Mouse (Mus musculus) thymus, adult 18-20 months (tissue): ENCODE measurements around the gene Tmem245.
"Not testable (repeated sequence)": the region's sequence is repeated elsewhere in the genome, so short reads cannot be mapped to it uniquely, and the experiment has no call there.

Experiments
- DNase-seq, 2 experiments: peaks; one replicate each; pipeline ENCODE4 v3.0.0; 2022; ENCODE audit warnings: mixed read lengths in 2 of 2

Tmem245 gene

GRCm38 (mm10) chr4:56922229-56922628 lies 25.0 kb downstream of the Tmem245 start:
- no peak for DNase-seq

- DNase-seq: peak; percentile 41 to 59
Observed at GRCm38 (mm10) chr4:56915732-56916325, 31.4 kb downstream of the Tmem245 start.

GRCm38 (mm10) chr4:56914761-56915160 lies 32.5 kb downstream of the Tmem245 start:
- no peak for DNase-seq

- DNase-seq: no peak
Observed at GRCm38 (mm10) chr4:56914338-56914737, 32.9 kb downstream of the Tmem245 start.

- DNase-seq: no peak
Observed at GRCm38 (mm10) chr4:56912382-56913001, 34.7 kb downstream of the Tmem245 start.

- no peak for DNase-seq
Observed at GRCm38 (mm10) chr4:56909568-56909967, 37.7 kb downstream of the Tmem245 start.

GRCm38 (mm10) chr4:56907671-56908070 lies 39.6 kb downstream of the Tmem245 start:
- DNase-seq: no peak

GRCm38 (mm10) chr4:56906926-56907325 lies 40.3 kb downstream of the Tmem245 start:
- no peak for DNase-seq

- no peak for DNase-seq
Observed at GRCm38 (mm10) chr4:56905507-56905906, 41.7 kb downstream of the Tmem245 start.

- DNase-seq: no peak
Observed at GRCm38 (mm10) chr4:56901671-56902070, 45.6 kb downstream of the Tmem245 start.

GRCm38 (mm10) chr4:56899216-56899615 lies 48.0 kb downstream of the Tmem245 start:
- DNase-seq: no peak

- no peak for DNase-seq
Observed at GRCm38 (mm10) chr4:56897511-56897910, 49.7 kb downstream of the Tmem245 start.

GRCm38 (mm10) chr4:56894196-56894595 lies 53.0 kb downstream of the Tmem245 start:
- DNase-seq: no peak

GRCm38 (mm10) chr4:56892501-56893115 lies 54.6 kb downstream of the Tmem245 start:
- DNase-seq: no peak

GRCm38 (mm10) chr4:56888483-56888882 lies 58.8 kb downstream of the Tmem245 start:
- DNase-seq: no peak

- no peak for DNase-seq
Observed at GRCm38 (mm10) chr4:56886286-56886979, 60.8 kb downstream of the Tmem245 start.

- DNase-seq: no peak
Observed at GRCm38 (mm10) chr4:56880036-56880703, 67.1 kb downstream of the Tmem245 start.

- no peak for DNase-seq
Observed at GRCm38 (mm10) chr4:56878971-56879370, 68.3 kb downstream of the Tmem245 start.

GRCm38 (mm10) chr4:56870541-56870940 lies 76.7 kb downstream of the Tmem245 start:
- DNase-seq: not testable (repeated sequence)

GRCm38 (mm10) chr4:56867761-56868160 lies 79.5 kb downstream of the Tmem245 start:
- DNase-seq: no peak

- DNase-seq: no peak
Observed at GRCm38 (mm10) chr4:56865971-56866370, 81.3 kb downstream of the Tmem245 start.

- DNase-seq: peak; percentile 77 to 81
Observed at GRCm38 (mm10) chr4:56865003-56865511, 82.2 kb downstream of the Tmem245 start, which contains the start of gene Ctnnal1. TSS of gene Ctnnal1 (minus strand) at chr4:56865188.
